Mouse (Mus musculus) heart, embryonic 14.5 days (tissue): ENCODE results near the gene Nudt12. TPM values are rescaled to one million over a fixed set of nuclear protein-coding genes. Genes with fewer than 3 reads are reported as not detected.

Experiments
- ATAC-seq: fragments of 200-750 bp; cut with Nextera tagmentation; 2 replicates; pipeline ENCODE4 v1.8.0; 2017; ENCODE audit warnings: low read depth, moderate TSS enrichment; ENCODE audit not compliant: insufficient number of reproducible peaks, insufficient read depth, low FRiP score
- H3K27ac ChIP-seq, 2 experiments: fragments of 200-500 bp in 1 of 2; fragments of 300-500 bp in 1 of 2; sonication (generic) in 1 of 2; replicated peaks in 1 of 2; 2 replicates each; pipeline ENCODE4 v1.5.1; 2012 to 2014; ENCODE audit warnings: low read depth in 2 of 2, low read length in 2 of 2, control low read depth in 1 of 2, mild to moderate bottlenecking in 1 of 2, mixed read lengths in 1 of 2; ENCODE audit not compliant: control insufficient read depth in 1 of 2, insufficient read depth in 1 of 2
- H3K27me3 ChIP-seq: fragments of 300-500 bp; sonication (generic); 2 replicates; pipeline ENCODE4 v1.6.1; 2014; ENCODE audit warnings: mild to moderate bottlenecking, low read length, control low read depth; ENCODE audit not compliant: control insufficient read depth, insufficient read depth
- H3K36me3 ChIP-seq: fragments of 300-500 bp; sonication (generic); 2 replicates; pipeline ENCODE4 v1.6.1; 2014; ENCODE audit warnings: mild to moderate bottlenecking, control low read depth, low read length, mixed read lengths; ENCODE audit not compliant: control insufficient read depth, insufficient read depth
- H3K4me1 ChIP-seq, 2 experiments: fragments of 200-500 bp in 1 of 2; fragments of 300-500 bp in 1 of 2; sonication (generic) in 1 of 2; 2 replicates each; pipeline ENCODE4 v1.6.1; 2012 to 2014; ENCODE audit warnings: low read length in 2 of 2, control low read depth in 1 of 2, mixed read lengths in 1 of 2; ENCODE audit not compliant: control insufficient read depth in 2 of 2, insufficient read depth in 2 of 2
- H3K4me2 ChIP-seq: fragments of 300-500 bp; sonication (generic); 2 replicates; pipeline ENCODE4 v1.6.1; 2014; ENCODE audit warnings: mild to moderate bottlenecking, low read length
- H3K4me3 ChIP-seq, 2 experiments: fragments of 200-500 bp in 1 of 2; fragments of 300-500 bp in 1 of 2; sonication (generic) in 1 of 2; 2 replicates each; pipeline ENCODE4 v1.5.1; 2012 to 2014; ENCODE audit warnings: low read length in 2 of 2, mild to moderate bottlenecking in 2 of 2, control low read depth in 1 of 2, low read depth in 1 of 2, moderate library complexity in 1 of 2; ENCODE audit not compliant: control insufficient read depth in 1 of 2, insufficient read depth in 1 of 2
- H3K9ac ChIP-seq: fragments of 300-500 bp; sonication (generic); 2 replicates; pipeline ENCODE4 v1.6.1; 2014; ENCODE audit warnings: mild to moderate bottlenecking, low read length
- H3K9me3 ChIP-seq: fragments of 300-500 bp; sonication (generic); 2 replicates; pipeline ENCODE4 v1.6.1; 2016; ENCODE audit warnings: low read length, control low read depth; ENCODE audit not compliant: control insufficient read depth
- WGBS: fragments of 180-500 bp; shearing (Covaris S2); extraction: QIAGEN DNeasy Blood & Tissue Kit; methylation state at CpG from one replicate; pipeline ENCODE4 v1.1.7; 2014; 5-methylcytosine and 5-hydroxymethylcytosine counted together
- polyA plus RNA-seq: library from polyadenylated mRNA; unstranded; fragments of >200 nt; fragmentation: Nextera tagmentation; extraction: Ambion mirVana; gene quantifications from 2 replicates; pipeline ENCODE4 v1.2.1, GENCODE M21; 2014

Gene Nudt12
- polyA plus RNA-seq = 5.7 and 6.8 TPM in 2 replicates

DNA sequence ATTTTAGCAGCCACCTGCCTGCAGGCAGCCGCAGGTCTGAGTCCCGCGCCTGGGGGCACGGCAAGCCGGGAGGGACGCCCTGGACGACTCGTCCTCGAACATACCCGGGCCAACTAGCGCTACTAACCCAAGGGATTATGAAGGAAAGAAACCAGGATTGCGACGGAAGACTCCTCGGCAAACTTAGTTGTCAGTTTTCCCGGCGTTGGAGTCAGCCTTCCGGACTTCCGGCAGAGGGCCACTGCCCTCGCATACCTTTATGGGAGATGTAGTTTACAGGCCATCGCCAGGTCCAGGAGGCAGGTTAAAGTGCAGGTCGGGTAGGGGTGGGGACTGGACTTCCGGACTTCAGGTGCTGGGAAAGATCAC, at the start of gene Nudt12:
Gene Nudt12 (minus strand): TSS at position 282 of the 369 bp plus-strand sequence.
- WGBS = 1% methylated on average over 22 of the region's 22 CpGs
- peak within 1 kb of the TSS; percentile 80 for H3K4me2 ChIP-seq
- no peaks in the 10 kb centered on the region for H3K4me1 ChIP-seq
- H3K27ac ChIP-seq = peak within 1 kb of the TSS; percentile 45 to 67; a peak in 3 of 4 replicates
- H3K9me3 ChIP-seq = no peaks in the 10 kb centered on the region
- peak within 1 kb of the TSS; percentile 67 to 98 for H3K4me3 ChIP-seq
- H3K36me3 ChIP-seq = 0 out of 2 replicates have a peak, but pooled peaks cover 7% of the 10 kb centered on the region
- ATAC-seq = peak; percentile 43; the same call in 1 of the 2 replicates
- H3K27me3 ChIP-seq = no peaks in the 10 kb centered on the region
- H3K9ac ChIP-seq = peak within 1 kb of the TSS; percentile 82

GRCm38 (mm10) chr17:59053306-59053705, 40.1 kb upstream of the Nudt12 start:
- no peaks in the 10 kb centered on the region for H3K36me3 ChIP-seq
- 63% methylated on average over 4 of the region's 4 CpGs for WGBS
- no peaks in the 10 kb centered on the region for H3K27me3 ChIP-seq
- no peak for ATAC-seq
- no peak overlapping the region for H3K4me2 ChIP-seq
- H3K4me3 ChIP-seq = no peak overlapping the region
- no peaks in the 10 kb centered on the region for H3K9me3 ChIP-seq
- no peak overlapping the region for H3K27ac ChIP-seq
- no peaks in the 10 kb centered on the region for H3K4me1 ChIP-seq
- no peak overlapping the region for H3K9ac ChIP-seq

DNA sequence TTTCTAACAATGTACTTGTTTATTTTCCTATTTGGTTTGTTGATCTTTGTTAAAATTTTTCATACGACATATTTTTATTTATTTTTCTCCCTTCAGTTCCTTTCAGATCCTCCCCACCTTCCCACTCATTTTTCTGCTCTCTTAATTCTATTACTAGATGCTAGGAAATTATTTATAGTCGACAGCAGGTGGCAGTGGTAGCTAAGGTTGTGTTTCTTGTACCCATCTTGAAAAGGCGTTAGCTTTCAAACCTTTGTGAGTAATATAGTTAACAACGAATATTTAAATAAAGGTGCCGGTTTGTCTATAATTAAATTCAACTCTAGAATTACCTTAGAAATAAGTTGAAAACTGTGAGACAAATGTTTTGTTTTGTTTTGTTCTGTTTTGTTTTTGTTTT, 26.6 kb upstream of the Nudt12 start:
- Histone ChIP-seq H3K9me3 (no peaks in the 10 kb centered on the region), H3K27me3 (no peaks in the 10 kb centered on the region), H3K27ac (no peak overlapping the region), H3K9ac (no peak overlapping the region), H3K36me3 (no peaks in the 10 kb centered on the region), H3K4me1 (no peaks in the 10 kb centered on the region), H3K4me2 (no peak overlapping the region), H3K4me3 (no peak overlapping the region)
- 45% methylated on average over 5 of the region's 5 CpGs for WGBS
- no peak for ATAC-seq

DNA sequence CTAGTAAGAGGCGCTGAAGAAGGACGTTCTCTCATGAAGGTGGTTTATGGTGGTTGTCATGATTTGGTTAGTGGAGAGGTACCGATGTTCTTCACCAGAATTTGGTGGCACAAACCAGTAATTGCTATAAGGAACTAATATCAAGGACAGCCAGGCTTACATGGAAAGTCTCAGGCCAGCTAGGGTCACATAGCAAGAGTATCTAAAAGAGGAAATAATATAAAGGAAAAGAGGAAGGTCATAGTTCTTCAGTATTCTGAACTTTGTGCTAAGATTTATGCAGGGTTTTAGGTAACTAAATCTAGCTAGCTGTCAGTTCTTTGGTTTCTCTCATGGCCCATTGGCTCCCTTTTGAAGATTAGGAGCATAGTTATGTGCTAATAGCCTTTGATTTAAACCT, 20.3 kb upstream of the Nudt12 start:
- no peaks in the 10 kb centered on the region for H3K27me3 ChIP-seq
- H3K9ac ChIP-seq = no peak overlapping the region
- H3K4me1 ChIP-seq = no peaks in the 10 kb centered on the region
- no peaks in the 10 kb centered on the region for H3K9me3 ChIP-seq
- ATAC-seq = no peak
- H3K4me3 ChIP-seq = no peak overlapping the region
- 84% methylated on average over 3 of the region's 3 CpGs for WGBS
- H3K4me2 ChIP-seq = no peak overlapping the region
- no peaks in the 10 kb centered on the region for H3K36me3 ChIP-seq
- H3K27ac ChIP-seq = no peak overlapping the region

- Histone ChIP-seq H3K9ac (no peak overlapping the region), H3K4me3 (no peak overlapping the region), H3K36me3 (no peaks in the 10 kb centered on the region), H3K4me2 (no peak overlapping the region), H3K27me3 (no peaks in the 10 kb centered on the region), H3K9me3 (no peaks in the 10 kb centered on the region), H3K27ac (no peak overlapping the region), H3K4me1 (no peaks in the 10 kb centered on the region)
- WGBS = 77% methylated on average over 3 of the region's 3 CpGs
- ATAC-seq = no peak
These were observed 13.2 kb upstream of the Nudt12 start for GRCm38 (mm10) chr17:59026336-59026735.

- no peak for ATAC-seq
- Histone ChIP-seq H3K9ac (no peak overlapping the region), H3K4me2 (no peak overlapping the region), H3K4me3 (no peak overlapping the region), H3K27me3 (no peaks in the 10 kb centered on the region), H3K4me1 (no peaks in the 10 kb centered on the region), H3K36me3 (no peaks in the 10 kb centered on the region), H3K27ac (no peak overlapping the region), H3K9me3 (no peaks in the 10 kb centered on the region)
- WGBS = 51% methylated on average over 6 of the region's 6 CpGs
These were observed 11.3 kb upstream of the Nudt12 start for GRCm38 (mm10) chr17:59024502-59024901.

DNA sequence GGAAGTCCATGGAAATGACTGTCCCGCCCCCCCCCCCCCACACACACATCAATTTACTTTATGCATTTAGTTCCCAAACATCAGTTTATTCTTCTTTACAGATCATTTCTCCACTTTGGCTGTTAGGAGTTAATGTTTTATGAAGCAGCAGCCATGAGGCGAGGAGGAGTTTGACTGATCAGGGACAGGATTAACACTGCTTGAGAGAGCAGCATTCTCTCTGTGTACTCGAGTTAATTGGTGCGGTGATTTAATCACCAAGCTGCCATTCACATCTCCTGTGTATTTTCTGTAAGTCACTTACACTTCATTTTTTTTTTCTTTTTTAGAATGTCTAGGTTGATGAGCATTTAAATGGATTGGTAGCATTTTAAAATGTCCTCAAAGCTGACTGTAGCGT, 10.8 kb upstream of the Nudt12 start:
- H3K36me3 ChIP-seq = no peaks in the 10 kb centered on the region
- H3K4me1 ChIP-seq = no peaks in the 10 kb centered on the region
- ATAC-seq = no peak
- H3K9me3 ChIP-seq = no peaks in the 10 kb centered on the region
- no peak overlapping the region for H3K9ac ChIP-seq
- 62% methylated on average over 5 of the region's 5 CpGs for WGBS
- H3K27me3 ChIP-seq = no peaks in the 10 kb centered on the region
- no peak overlapping the region for H3K4me3 ChIP-seq
- H3K27ac ChIP-seq = no peak overlapping the region
- no peak overlapping the region for H3K4me2 ChIP-seq

- Histone ChIP-seq H3K36me3 (no peaks in the 10 kb centered on the region), H3K4me2 (no peak overlapping the region), H3K4me1 (no peaks in the 10 kb centered on the region), H3K9me3 (no peaks in the 10 kb centered on the region), H3K9ac (no peak overlapping the region), H3K4me3 (no peak overlapping the region), H3K27me3 (no peaks in the 10 kb centered on the region), H3K27ac (no peak overlapping the region)
- no peak for ATAC-seq
- 82% methylated on average over 4 of the region's 4 CpGs for WGBS
These were observed 5.5 kb upstream of the Nudt12 start for GRCm38 (mm10) chr17:59018666-59019065.
